Mouse (Mus musculus): Measurements from ENCODE around the gene Tex33. TPM values are rescaled to one million over a fixed set of nuclear protein-coding genes. Genes with fewer than 3 reads are reported as not detected.

Tex33 gene
- polyA plus RNA-seq (2015; fragmentation: Nextera tagmentation; extraction: Ambion mirVana) = not detected in 2 replicates

GRCm38 (mm10) chr15:78395478-78395962 lies at the start of gene Tex33:
TSS of gene Tex33 (minus strand) at chr15:78395912.
- H3K9ac ChIP-seq = no peak within 1 kb of the TSS
- H3K36me3 ChIP-seq = 0 out of 2 replicates have a peak, but pooled peaks cover 4% of the 10 kb centered on the region
- no peak within 1 kb of the TSS for H3K4me3 ChIP-seq
- WGBS = 73% methylated on average over 8 of the region's 8 CpGs
- no peak within 1 kb of the TSS for H3K4me2 ChIP-seq
- H3K27me3 ChIP-seq = no peaks in the 10 kb centered on the region
- H3K27ac ChIP-seq = no peak within 1 kb of the TSS
- H3K9me3 ChIP-seq = no peaks in the 10 kb centered on the region
- no peak for ATAC-seq (ENCODE audit: borderline replicate concordance, extremely low read depth, low FRiP score, low TSS enrichment)
- no peaks in the 10 kb centered on the region for H3K4me1 ChIP-seq

GRCm38 (mm10) chr15:78443857-78444256 lies 48.1 kb upstream of the Tex33 start:
- no peaks in the 10 kb centered on the region for H3K4me1 ChIP-seq
- no peak overlapping the region for H3K9ac ChIP-seq
- no peak for ATAC-seq (ENCODE audit: borderline replicate concordance, extremely low read depth, low FRiP score, low TSS enrichment)

GRCm38 (mm10) chr15:78442231-78442630 lies 46.5 kb upstream of the Tex33 start:
- ATAC-seq (ENCODE audit: borderline replicate concordance, extremely low read depth, low FRiP score, low TSS enrichment) = no peak
- no peaks in the 10 kb centered on the region for H3K36me3 ChIP-seq
- 80% methylated on average over 19 of the region's 19 CpGs for WGBS
- H3K4me2 ChIP-seq = no peak overlapping the region
- H3K27me3 ChIP-seq = no peaks in the 10 kb centered on the region
- H3K4me1 ChIP-seq = peaks cover 16% of the 10 kb centered on the region
- no peaks in the 10 kb centered on the region for H3K9me3 ChIP-seq
- H3K27ac ChIP-seq = no peak overlapping the region
- no peak overlapping the region for H3K4me3 ChIP-seq
- H3K9ac ChIP-seq = no peak overlapping the region

More at GRCm38 (mm10) chr15:78443857-78444256, 48.1 kb upstream of the Tex33 start:
- no peaks in the 10 kb centered on the region for H3K36me3 ChIP-seq
- H3K27ac ChIP-seq = no peak overlapping the region
- no peak overlapping the region for H3K4me3 ChIP-seq
- 40% methylated on average over 6 of the region's 6 CpGs for WGBS
- H3K4me2 ChIP-seq = no peak overlapping the region
- no peaks in the 10 kb centered on the region for H3K9me3 ChIP-seq
- H3K27me3 ChIP-seq = no peaks in the 10 kb centered on the region

GRCm38 (mm10) chr15:78438973-78439372 lies 43.3 kb upstream of the Tex33 start:
- no peaks in the 10 kb centered on the region for H3K9me3 ChIP-seq
- H3K36me3 ChIP-seq = peaks cover 4% of the 10 kb centered on the region; the same call in 1 of the 2 replicates
- no peak overlapping the region for H3K9ac ChIP-seq
- no peaks in the 10 kb centered on the region for H3K27me3 ChIP-seq
- H3K4me3 ChIP-seq = no peak overlapping the region
- ATAC-seq (ENCODE audit: borderline replicate concordance, extremely low read depth, low FRiP score, low TSS enrichment) = no peak
- peaks cover 36% of the 10 kb centered on the region for H3K4me1 ChIP-seq
- no peak overlapping the region for H3K27ac ChIP-seq
- H3K4me2 ChIP-seq = no peak overlapping the region
- WGBS = 72% methylated on average over 9 of the region's 9 CpGs

- no peak overlapping the region for H3K9ac ChIP-seq
- 66% methylated on average over 8 of the region's 8 CpGs for WGBS
- H3K27ac ChIP-seq = peak overlapping the region; percentile 89; the same call in 1 of the 2 replicates
- peaks cover 4% of the 10 kb centered on the region; the same call in 1 of the 2 replicates for H3K36me3 ChIP-seq
- no peaks in the 10 kb centered on the region for H3K27me3 ChIP-seq
- H3K4me3 ChIP-seq = no peak overlapping the region
- H3K4me2 ChIP-seq = no peak overlapping the region
- peaks cover 36% of the 10 kb centered on the region for H3K4me1 ChIP-seq
- H3K9me3 ChIP-seq = no peaks in the 10 kb centered on the region
- no peak for ATAC-seq (ENCODE audit: borderline replicate concordance, extremely low read depth, low FRiP score, low TSS enrichment)
These were observed 42.8 kb upstream of the Tex33 start for GRCm38 (mm10) chr15:78438505-78438904.

GRCm38 (mm10) chr15:78438018-78438394 lies 42.3 kb upstream of the Tex33 start:
- H3K27me3 ChIP-seq = no peaks in the 10 kb centered on the region
- 32% methylated on average over 4 of the region's 4 CpGs for WGBS
- peaks cover 36% of the 10 kb centered on the region for H3K4me1 ChIP-seq
- no peak overlapping the region for H3K9ac ChIP-seq
- no peak overlapping the region for H3K4me3 ChIP-seq
- ATAC-seq (ENCODE audit: borderline replicate concordance, extremely low read depth, low FRiP score, low TSS enrichment) = peak; percentile 0; the same call in 1 of the 2 replicates
- peak overlapping the region; percentile 89 for H3K27ac ChIP-seq
- no peaks in the 10 kb centered on the region for H3K9me3 ChIP-seq
- H3K36me3 ChIP-seq = peaks cover 4% of the 10 kb centered on the region; the same call in 1 of the 2 replicates
- 0 out of 2 replicates have a peak overlapping the region, but pooled peaks have one; percentile 64 for H3K4me2 ChIP-seq

- peak overlapping the region; percentile 64 for H3K4me2 ChIP-seq
- WGBS = 14% methylated on average over 21 of the region's 23 CpGs
- H3K36me3 ChIP-seq = peaks cover 4% of the 10 kb centered on the region; the same call in 1 of the 2 replicates
- H3K27me3 ChIP-seq = no peaks in the 10 kb centered on the region
- H3K9ac ChIP-seq = no peak overlapping the region; the same call in 1 of the 2 replicates
- no peaks in the 10 kb centered on the region for H3K9me3 ChIP-seq
- H3K27ac ChIP-seq = peak overlapping the region; percentile 89
- H3K4me1 ChIP-seq = peaks cover 36% of the 10 kb centered on the region
- ATAC-seq (ENCODE audit: borderline replicate concordance, extremely low read depth, low FRiP score, low TSS enrichment) = peak; percentile 56
- H3K4me3 ChIP-seq = peak overlapping the region; percentile 29
These were observed 41.7 kb upstream of the Tex33 start for GRCm38 (mm10) chr15:78437237-78438017.

GRCm38 (mm10) chr15:78436380-78437192 lies 40.9 kb upstream of the Tex33 start:
- Histone ChIP-seq H3K27me3 (no peaks in the 10 kb centered on the region), H3K9ac (0 out of 2 replicates have a peak overlapping the region, but pooled peaks have one; percentile 26), H3K4me2 (peak overlapping the region; percentile 64), H3K4me1 (peaks cover 36% of the 10 kb centered on the region), H3K9me3 (no peaks in the 10 kb centered on the region), H3K27ac (peak overlapping the region; percentile 89), H3K36me3 (peaks cover 4% of the 10 kb centered on the region; the same call in 1 of the 2 replicates), H3K4me3 (peak overlapping the region; percentile 29)
- WGBS = 8% methylated on average over 31 of the region's 32 CpGs
- ATAC-seq (ENCODE audit: borderline replicate concordance, extremely low read depth, low FRiP score, low TSS enrichment) = peak; percentile 53

GRCm38 (mm10) chr15:78435681-78436080 lies 40.0 kb upstream of the Tex33 start:
- Histone ChIP-seq H3K9ac (no peak overlapping the region), H3K4me3 (no peak overlapping the region), H3K9me3 (no peaks in the 10 kb centered on the region), H3K27me3 (no peaks in the 10 kb centered on the region), H3K4me2 (no peak overlapping the region), H3K27ac (no peak overlapping the region), H3K4me1 (peaks cover 36% of the 10 kb centered on the region), H3K36me3 (peaks cover 4% of the 10 kb centered on the region; the same call in 1 of the 2 replicates)
- no peak for ATAC-seq (ENCODE audit: borderline replicate concordance, extremely low read depth, low FRiP score, low TSS enrichment)
- WGBS = 72% methylated on average over 11 of the region's 11 CpGs

GRCm38 (mm10) chr15:78434896-78435520 lies 39.3 kb upstream of the Tex33 start:
- no peak for ATAC-seq (ENCODE audit: borderline replicate concordance, extremely low read depth, low FRiP score, low TSS enrichment)
- Histone ChIP-seq H3K36me3 (peaks cover 4% of the 10 kb centered on the region; the same call in 1 of the 2 replicates), H3K27ac (no peak overlapping the region), H3K4me1 (peaks cover 41% of the 10 kb centered on the region), H3K9me3 (no peaks in the 10 kb centered on the region), H3K27me3 (no peaks in the 10 kb centered on the region), H3K4me2 (no peak overlapping the region), H3K9ac (no peak overlapping the region), H3K4me3 (no peak overlapping the region)
- 23% methylated on average over 6 of the region's 6 CpGs for WGBS

GRCm38 (mm10) chr15:78431541-78432121 lies 35.9 kb upstream of the Tex33 start:
- H3K4me2 ChIP-seq = no peak overlapping the region
- WGBS = 74% methylated on average over 7 of the region's 7 CpGs
- no peak overlapping the region for H3K9ac ChIP-seq
- H3K4me1 ChIP-seq = peaks cover 41% of the 10 kb centered on the region
- peaks cover 4% of the 10 kb centered on the region; the same call in 1 of the 2 replicates for H3K36me3 ChIP-seq
- no peak overlapping the region for H3K27ac ChIP-seq
- no peaks in the 10 kb centered on the region for H3K27me3 ChIP-seq
- no peaks in the 10 kb centered on the region for H3K9me3 ChIP-seq
- ATAC-seq (ENCODE audit: borderline replicate concordance, extremely low read depth, low FRiP score, low TSS enrichment) = no peak
- H3K4me3 ChIP-seq = no peak overlapping the region
